Mouse (Mus musculus) kidney, embryonic 16.5 days (tissue): Measurements from ENCODE around the gene Selenov. TPM values are rescaled to one million over a fixed set of nuclear protein-coding genes. Genes with fewer than 3 reads are reported as not detected.

Experiments
- ATAC-seq: fragments of 200-750 bp; cut with Nextera tagmentation; 2 replicates; pipeline ENCODE4 v1.8.0; 2017; ENCODE audit warnings: moderate TSS enrichment; ENCODE audit not compliant: low FRiP score, low TSS enrichment
- H3K27ac ChIP-seq: fragments of 300-500 bp; sonication (generic); 2 replicates; pipeline ENCODE4 v1.5.1; 2014; ENCODE audit warnings: low read length
- H3K27me3 ChIP-seq: fragments of 300-500 bp; sonication (generic); 2 replicates; pipeline ENCODE4 v1.6.1; 2014; ENCODE audit warnings: low read length, control low read depth, mixed read lengths; ENCODE audit not compliant: insufficient read depth
- H3K36me3 ChIP-seq: fragments of 300-500 bp; sonication (generic); 2 replicates; pipeline ENCODE4 v1.6.1; 2014; ENCODE audit warnings: low read length, control low read depth, mixed read lengths; ENCODE audit not compliant: insufficient read depth
- H3K4me1 ChIP-seq: fragments of 300-500 bp; sonication (generic); 2 replicates; pipeline ENCODE4 v1.6.1; 2014; ENCODE audit warnings: low read length, control low read depth, mixed read lengths; ENCODE audit not compliant: insufficient read depth
- H3K4me2 ChIP-seq: fragments of 300-500 bp; sonication (generic); replicated peaks from 2 replicates; pipeline ENCODE4 v1.6.1; 2014; ENCODE audit warnings: low read depth, low read length
- H3K4me3 ChIP-seq: fragments of 300-500 bp; sonication (generic); 2 replicates; pipeline ENCODE4 v1.5.1; 2014; ENCODE audit warnings: mild to moderate bottlenecking, low read length
- H3K9ac ChIP-seq: fragments of 300-500 bp; sonication (generic); replicated peaks from 2 replicates; pipeline ENCODE4 v1.6.1; 2014; ENCODE audit warnings: low read length
- H3K9me3 ChIP-seq: fragments of 300-500 bp; sonication (generic); 2 replicates; pipeline ENCODE4 v1.6.1; 2016; ENCODE audit warnings: low read length, control low read depth
- WGBS: fragments of 180-500 bp; shearing (Covaris S2); extraction: QIAGEN DNeasy Blood & Tissue Kit; methylation state at CpG from one replicate; pipeline ENCODE4 v1.1.7; 2014; 5-methylcytosine and 5-hydroxymethylcytosine counted together
- polyA plus RNA-seq: library from polyadenylated mRNA; unstranded; fragments of >200 nt; fragmentation: Nextera tagmentation; extraction: Ambion mirVana; gene quantifications from 2 replicates; pipeline ENCODE4 v1.2.1, GENCODE M21; 2015

The Selenov gene
- polyA plus RNA-seq, 1 experiment from 2014 or later = 0.74 TPM

DNA sequence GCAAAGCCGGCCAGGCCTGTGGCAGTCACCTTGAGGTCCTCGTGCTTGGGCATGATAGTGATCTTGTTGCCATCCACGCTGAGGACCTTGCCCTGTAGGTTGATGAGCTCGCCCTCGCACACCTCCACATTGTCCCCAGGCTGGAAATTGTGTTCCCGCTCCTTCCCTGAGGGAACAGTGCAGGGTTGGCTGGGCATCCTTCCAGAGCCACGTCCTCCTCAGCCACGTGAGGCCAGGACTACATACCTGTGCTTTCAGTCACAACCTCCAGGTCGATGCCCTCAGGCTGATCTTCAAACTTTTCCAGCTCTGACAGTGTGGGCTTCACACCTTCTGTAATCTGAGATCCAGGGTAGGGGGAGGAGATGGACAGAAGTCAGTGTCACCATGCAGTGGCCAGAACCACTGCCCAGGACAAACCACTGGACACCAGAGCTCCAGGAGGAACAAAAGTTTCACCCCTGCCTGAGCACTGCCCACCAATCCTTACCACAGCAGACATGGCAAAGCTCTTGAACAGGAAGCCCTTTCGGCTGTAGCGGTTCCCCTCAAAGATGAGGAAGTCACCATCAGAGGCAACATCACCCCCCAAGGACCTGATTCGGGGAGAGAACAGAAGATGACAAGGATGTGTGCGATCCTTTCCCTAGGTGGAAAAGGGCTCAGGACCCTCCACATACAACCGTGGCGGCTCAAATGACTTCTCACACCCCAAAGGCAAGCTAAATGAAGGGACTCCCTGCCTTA is 31.2 kb upstream of the Selenov start:
- Histone ChIP-seq H3K36me3 (peaks cover 91% of the 10 kb centered on the region), H3K9ac (no peak overlapping the region), H3K27me3 (no peaks in the 10 kb centered on the region), H3K4me2 (no peak overlapping the region), H3K4me3 (no peak overlapping the region), H3K27ac (no peak overlapping the region), H3K9me3 (no peaks in the 10 kb centered on the region), H3K4me1 (no peaks in the 10 kb centered on the region)
- ATAC-seq = no peak
- 94% methylated on average over 15 of the region's 15 CpGs for WGBS

GRCm38 (mm10) chr7:28318714-28319113 is 27.7 kb upstream of the Selenov start:
- no peak overlapping the region for H3K4me2 ChIP-seq
- H3K4me1 ChIP-seq = no peaks in the 10 kb centered on the region
- H3K27me3 ChIP-seq = no peaks in the 10 kb centered on the region
- no peaks in the 10 kb centered on the region for H3K9me3 ChIP-seq
- whole genome bisulfite sequencing = 91% methylated on average over 17 of the region's 17 CpGs
- H3K27ac ChIP-seq = no peak overlapping the region
- H3K36me3 ChIP-seq = peaks cover 88% of the 10 kb centered on the region
- no peak overlapping the region for H3K9ac ChIP-seq
- no peak for ATAC-seq
- no peak overlapping the region for H3K4me3 ChIP-seq

DNA sequence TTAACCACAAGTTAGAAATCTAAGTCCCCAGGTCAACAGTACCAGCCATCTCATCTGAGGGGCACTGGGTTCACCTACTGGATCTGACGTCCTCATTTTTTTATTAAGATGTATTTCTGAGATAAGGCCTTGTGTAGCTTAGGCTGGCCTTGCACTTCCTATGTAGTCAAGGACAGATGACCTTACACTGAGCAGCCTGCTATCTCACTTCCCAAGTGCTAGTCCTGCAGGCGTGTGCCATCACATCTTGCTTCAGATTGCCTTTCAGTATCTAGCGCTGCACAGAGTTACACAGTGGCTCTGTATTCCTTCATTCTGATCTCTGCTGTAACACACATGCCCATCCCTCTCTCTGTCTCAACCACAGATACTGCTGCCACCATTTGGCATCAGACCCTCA is 27.1 kb upstream of the Selenov start:
- no peak overlapping the region for H3K4me2 ChIP-seq
- H3K9ac ChIP-seq = no peak overlapping the region
- H3K27me3 ChIP-seq = no peaks in the 10 kb centered on the region
- H3K27ac ChIP-seq = no peak overlapping the region
- H3K4me1 ChIP-seq = no peaks in the 10 kb centered on the region
- H3K36me3 ChIP-seq = peaks cover 82% of the 10 kb centered on the region
- no peak overlapping the region for H3K4me3 ChIP-seq
- WGBS = 81% methylated on average over 3 of the region's 3 CpGs
- H3K9me3 ChIP-seq = no peaks in the 10 kb centered on the region
- ATAC-seq = no peak

DNA sequence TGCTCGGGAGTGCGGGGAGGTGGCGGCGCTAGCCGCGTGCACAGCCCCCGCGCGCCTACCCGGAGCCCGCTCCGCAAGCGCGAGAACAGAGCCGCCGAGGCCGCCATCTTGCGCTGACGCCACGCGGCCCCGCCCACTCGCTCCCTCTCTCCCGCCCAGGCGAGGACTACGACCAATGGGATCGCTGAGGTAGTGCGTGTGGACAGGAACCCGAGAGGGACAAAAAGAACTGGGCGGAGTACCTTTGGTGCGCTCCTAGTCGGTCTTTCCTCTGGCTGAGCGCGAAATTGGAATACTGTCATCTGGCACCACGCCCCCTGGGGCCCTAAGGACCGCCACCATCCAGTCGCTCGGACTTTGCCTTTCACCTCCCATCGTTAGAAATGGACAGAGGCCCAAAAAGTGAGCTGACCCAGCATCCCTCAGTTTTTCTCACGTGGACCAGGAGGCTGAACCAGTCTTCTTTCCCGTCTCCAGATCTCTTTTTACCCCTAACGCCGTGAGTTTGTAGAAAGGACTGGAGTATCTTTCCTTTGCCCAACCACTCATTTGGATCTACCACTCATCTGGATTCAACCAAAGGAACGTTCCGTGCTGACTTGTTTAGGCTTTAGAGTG is 21.0 kb upstream of the Selenov start, which contains the start of gene Timm50:
TSS of gene Timm50 (minus strand) at position 147 of the 618 bp plus-strand sequence.
- Histone ChIP-seq H3K36me3 (peaks cover 43% of the 10 kb centered on the region), H3K27ac (peak within 1 kb of the TSS; percentile 58; the same call in 1 of the 2 replicates), H3K9ac (peak within 1 kb of the TSS; percentile 95)

GRCm38 (mm10) chr7:28311151-28311925 is 20.4 kb upstream of the Selenov start:
- WGBS = 3% methylated on average over 35 of the region's 35 CpGs
- H3K36me3 ChIP-seq = peaks cover 43% of the 10 kb centered on the region
- peak overlapping the region; percentile 58; the same call in 1 of the 2 replicates for H3K27ac ChIP-seq
- H3K4me2 ChIP-seq = peak overlapping the region; percentile 72
- H3K4me1 ChIP-seq = peaks cover 12% of the 10 kb centered on the region
- H3K27me3 ChIP-seq = no peaks in the 10 kb centered on the region
- ATAC-seq = peak; percentile 69
- H3K9ac ChIP-seq = peak overlapping the region; percentile 95
- H3K4me3 ChIP-seq = peak overlapping the region; percentile 81
- no peaks in the 10 kb centered on the region for H3K9me3 ChIP-seq

More for the DNA sequence above, 21.0 kb upstream of the Selenov start, which contains the start of gene Timm50:
- no peaks in the 10 kb centered on the region for H3K27me3 ChIP-seq
- peak within 1 kb of the TSS; percentile 81 for H3K4me3 ChIP-seq
- peak within 1 kb of the TSS; percentile 74 for H3K4me2 ChIP-seq
- WGBS = 1% methylated on average over 45 of the region's 45 CpGs
- H3K4me1 ChIP-seq = peaks cover 12% of the 10 kb centered on the region
- ATAC-seq = peak; percentile 97
- no peaks in the 10 kb centered on the region for H3K9me3 ChIP-seq

DNA sequence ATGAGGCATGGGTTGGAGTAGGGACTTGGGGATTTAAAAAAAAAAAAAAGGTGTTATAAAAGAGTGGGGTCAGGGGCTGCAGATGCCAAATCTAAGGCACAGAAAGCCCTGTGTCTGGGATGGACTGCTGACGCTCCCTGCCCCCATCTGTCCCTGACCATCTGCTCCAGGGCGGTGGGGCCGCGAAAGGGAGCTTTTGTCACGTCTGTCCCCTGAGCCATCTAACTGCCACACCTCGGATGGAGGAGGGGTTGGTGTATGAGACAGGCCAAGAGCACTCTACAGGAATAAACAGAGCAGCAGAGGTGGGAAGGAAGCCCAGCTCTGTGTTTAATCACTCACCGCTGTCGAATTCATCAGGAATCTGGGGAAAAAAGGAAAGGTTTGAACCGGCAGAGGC is 18.8 kb upstream of the Selenov start:
- no peaks in the 10 kb centered on the region for H3K27me3 ChIP-seq
- no peak for ATAC-seq
- H3K9ac ChIP-seq = no peak overlapping the region
- H3K36me3 ChIP-seq = peaks cover 43% of the 10 kb centered on the region
- H3K4me2 ChIP-seq = no peak overlapping the region
- WGBS = 30% methylated on average over 9 of the region's 9 CpGs
- no peak overlapping the region for H3K4me3 ChIP-seq
- no peaks in the 10 kb centered on the region for H3K9me3 ChIP-seq
- no peak overlapping the region for H3K27ac ChIP-seq
- peaks cover 12% of the 10 kb centered on the region for H3K4me1 ChIP-seq

DNA sequence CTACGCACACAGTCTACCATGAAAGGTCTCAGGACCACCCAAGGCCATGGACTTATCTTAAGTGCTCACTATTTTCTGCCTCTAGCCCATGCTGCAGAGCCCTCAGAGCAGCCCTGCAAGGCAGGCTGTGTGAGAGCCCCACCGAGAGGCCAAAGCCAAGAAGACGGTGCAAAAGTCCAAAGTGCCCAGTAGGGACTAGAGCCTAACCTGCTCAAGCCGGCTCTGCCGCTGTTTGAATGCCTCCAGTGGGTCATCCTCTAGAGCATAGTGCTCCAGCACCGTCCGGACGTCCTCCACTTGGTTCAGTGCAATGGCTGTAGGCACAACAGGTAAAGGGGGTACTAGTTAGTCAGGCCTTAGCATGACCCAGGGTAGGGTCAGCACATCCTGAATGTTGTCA is 15.2 kb upstream of the Selenov start:
- peaks cover 9% of the 10 kb centered on the region for H3K27me3 ChIP-seq
- H3K4me2 ChIP-seq = no peak overlapping the region
- 95% methylated on average over 8 of the region's 8 CpGs for WGBS
- no peak overlapping the region for H3K27ac ChIP-seq
- no peak overlapping the region for H3K4me3 ChIP-seq
- peaks cover 40% of the 10 kb centered on the region for H3K36me3 ChIP-seq
- H3K9me3 ChIP-seq = no peaks in the 10 kb centered on the region
- no peak overlapping the region for H3K9ac ChIP-seq
- peaks cover 23% of the 10 kb centered on the region for H3K4me1 ChIP-seq
- 0 out of 2 replicates have a peak, but pooled peaks have one; percentile 27 for ATAC-seq

- H3K4me3 ChIP-seq = no peak overlapping the region
- H3K27ac ChIP-seq = no peak overlapping the region
- peaks cover 14% of the 10 kb centered on the region for H3K27me3 ChIP-seq
- H3K9me3 ChIP-seq = no peaks in the 10 kb centered on the region
- no peak overlapping the region for H3K4me2 ChIP-seq
- H3K9ac ChIP-seq = no peak overlapping the region
- H3K36me3 ChIP-seq = peaks cover 40% of the 10 kb centered on the region
- H3K4me1 ChIP-seq = peaks cover 19% of the 10 kb centered on the region
- ATAC-seq = no peak
- WGBS = 82% methylated on average over 10 of the region's 10 CpGs
Measured at GRCm38 (mm10) chr7:28305641-28306040, 14.7 kb upstream of the Selenov start.

DNA sequence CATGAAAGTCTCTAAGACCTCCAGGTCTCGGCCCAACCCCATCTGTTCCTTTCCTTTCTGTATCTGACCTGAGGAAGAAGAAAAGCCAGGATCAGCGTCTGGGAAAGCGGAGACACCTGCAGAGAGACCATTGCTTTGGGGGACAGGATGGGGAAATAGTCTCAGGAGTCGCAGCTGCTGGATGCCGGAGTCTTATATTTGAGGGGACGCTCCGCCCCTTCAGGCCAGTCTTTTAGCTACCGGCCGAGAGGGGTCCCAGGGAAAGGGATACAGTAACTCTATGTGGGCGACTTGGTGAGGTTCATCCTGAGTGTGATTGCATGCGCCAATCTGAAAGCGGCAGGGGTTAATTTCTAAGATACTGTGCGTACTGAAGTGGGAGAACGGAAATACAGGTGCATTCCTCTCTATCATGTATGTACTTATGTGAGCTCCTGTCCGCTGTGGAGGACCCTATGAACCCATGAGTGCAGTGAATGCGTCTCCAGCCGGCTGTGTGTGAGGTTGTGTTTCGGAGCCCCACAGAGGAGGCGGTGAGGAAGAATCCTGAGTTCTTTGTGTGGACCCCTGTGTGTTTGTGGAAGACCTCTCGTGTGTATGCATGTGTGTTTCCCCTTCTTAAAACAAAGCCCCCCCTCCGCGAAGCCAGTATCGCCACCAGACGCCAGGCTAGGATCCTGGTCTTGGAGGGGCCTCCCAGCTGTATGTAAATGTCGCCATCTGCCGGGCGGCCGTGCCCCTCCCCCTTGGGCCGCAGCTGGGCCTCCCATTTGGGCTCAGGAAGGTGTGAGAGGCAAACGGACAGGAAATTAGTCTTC is 10.8 kb upstream of the Selenov start, which contains the start of gene Dll3:
TSS of gene Dll3 (minus strand) at position 623 of the 818 bp plus-strand sequence.
- peaks cover 44% of the 10 kb centered on the region for H3K27me3 ChIP-seq
- peak within 1 kb of the TSS; percentile 54 for H3K4me2 ChIP-seq
- H3K36me3 ChIP-seq = peaks cover 21% of the 10 kb centered on the region
- peaks cover 17% of the 10 kb centered on the region for H3K4me1 ChIP-seq
- no peak within 1 kb of the TSS for H3K27ac ChIP-seq
- WGBS = 1% methylated on average over 30 of the region's 30 CpGs
- H3K9ac ChIP-seq = 0 out of 2 replicates have a peak within 1 kb of the TSS, but pooled peaks have one; percentile 22
- peak within 1 kb of the TSS; percentile 26 for H3K4me3 ChIP-seq
- peak; percentile 46; the same call in 1 of the 2 replicates for ATAC-seq
- no peaks in the 10 kb centered on the region for H3K9me3 ChIP-seq
